Mouse (Mus musculus) liver, adult (tissue): ENCODE data around the gene Ikzf4.

Source experiments
- GATA4 ChIP-seq: IDR thresholded peaks from 2 replicates; pipeline ENCODE4 v1.6.1; 2014; ENCODE audit warnings: mild to moderate bottlenecking, low read length; ENCODE audit not compliant: insufficient replicate concordance

Ikzf4 gene

GRCm38 (mm10) chr10:128655254-128655653 lies 9.5 kb upstream of the Ikzf4 start:
- no peak for TF ChIP-seq GATA4

- no peak for TF ChIP-seq GATA4
These were observed 8.1 kb upstream of the Ikzf4 start for GRCm38 (mm10) chr10:128653866-128654265.

GRCm38 (mm10) chr10:128646139-128647089 lies 623 bp upstream of the Ikzf4 start:
- no peak for TF ChIP-seq GATA4

- no peak for TF ChIP-seq GATA4
These were observed 3.0 kb downstream of the Ikzf4 start for GRCm38 (mm10) chr10:128642749-128643148.

DNA sequence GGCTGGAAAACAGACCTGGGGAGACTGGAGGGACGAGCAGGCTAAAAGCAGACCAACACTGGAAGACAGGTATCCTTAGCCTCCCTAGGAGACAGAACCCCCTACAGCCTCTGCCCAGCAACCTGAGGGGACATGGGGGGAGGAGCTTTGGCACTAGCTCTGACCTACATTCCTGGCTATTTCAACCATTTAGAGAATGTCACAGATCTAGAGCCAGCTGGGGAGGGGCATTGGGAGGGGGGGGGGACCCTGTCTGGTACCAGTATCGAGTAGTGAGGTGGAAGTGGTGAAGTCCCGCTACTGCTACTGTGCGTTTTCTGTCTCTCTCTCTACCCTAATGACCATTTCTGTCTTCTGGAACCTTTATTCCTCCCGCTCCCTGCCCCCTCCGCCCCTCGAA lies 3.9 kb downstream of the Ikzf4 start:
- no peak for TF ChIP-seq GATA4

GRCm38 (mm10) chr10:128640891-128641290 lies 4.9 kb downstream of the Ikzf4 start:
- no peak for TF ChIP-seq GATA4

- TF ChIP-seq GATA4, result no peak
These were observed 5.8 kb downstream of the Ikzf4 start for GRCm38 (mm10) chr10:128639999-128640398.

DNA sequence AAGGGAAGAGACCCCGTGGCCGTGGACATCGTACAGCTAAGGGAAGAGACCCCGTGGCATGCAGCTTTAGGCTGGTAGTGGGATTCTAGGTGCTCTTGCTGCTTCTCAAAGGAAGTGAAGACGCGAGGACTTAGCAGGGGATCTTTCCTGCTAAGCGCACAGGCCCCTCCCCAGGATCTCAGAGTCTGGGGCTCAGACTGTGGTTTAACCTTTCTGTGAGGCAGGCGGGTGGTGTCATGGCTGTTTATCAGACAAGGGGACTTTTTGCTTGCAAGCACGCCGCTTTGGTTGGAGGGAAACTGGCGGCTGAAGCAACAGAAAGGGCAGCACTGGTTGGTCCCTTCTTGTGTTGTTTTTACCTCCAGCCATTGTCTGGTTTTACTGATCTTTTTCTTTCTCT lies 8.8 kb downstream of the Ikzf4 start:
- TF ChIP-seq GATA4, result no peak

DNA sequence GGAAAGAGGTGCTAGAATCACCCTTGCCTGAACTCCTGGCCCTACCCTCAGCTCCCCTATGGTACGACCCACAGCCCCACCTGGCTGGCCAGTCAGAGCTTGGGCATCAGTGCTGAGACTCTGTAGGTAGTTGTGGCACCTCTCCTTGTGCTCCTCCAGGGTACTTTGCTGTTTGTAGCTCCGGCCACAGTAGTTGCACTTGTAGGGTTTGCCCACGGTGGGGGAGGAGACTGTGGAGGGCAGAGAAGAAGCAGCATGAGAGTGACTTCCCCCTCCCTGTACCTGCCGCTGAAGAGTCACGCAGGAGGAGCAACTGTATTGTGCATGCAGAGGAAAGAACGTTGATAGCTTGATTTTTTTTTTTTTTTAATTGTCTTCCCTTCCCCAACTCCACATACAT lies 9.2 kb downstream of the Ikzf4 start:
- no peak for TF ChIP-seq GATA4

DNA sequence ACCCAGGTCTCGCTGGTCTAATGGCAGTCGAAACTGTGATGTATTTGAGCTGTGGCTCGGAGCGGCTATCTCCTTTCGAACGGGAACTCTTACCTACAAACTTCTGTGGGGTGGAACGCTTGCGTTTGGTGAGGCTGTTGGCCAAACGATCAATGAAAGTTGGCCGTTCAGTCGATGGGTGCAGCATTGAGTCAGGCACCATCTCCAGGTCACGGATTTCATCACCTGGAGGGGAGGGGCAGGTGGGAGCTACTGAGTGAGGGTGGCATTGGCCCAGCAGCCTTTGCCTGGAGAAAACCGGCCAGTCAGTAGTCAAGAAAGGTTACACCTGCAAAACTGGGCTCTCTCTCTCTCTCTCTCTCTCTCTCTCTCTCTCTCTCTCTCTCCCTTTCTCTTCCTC lies 10.1 kb downstream of the Ikzf4 start:
- no peak for TF ChIP-seq GATA4

GRCm38 (mm10) chr10:128631571-128631970 lies 14.2 kb downstream of the Ikzf4 start:
- TF ChIP-seq GATA4, result no peak

DNA sequence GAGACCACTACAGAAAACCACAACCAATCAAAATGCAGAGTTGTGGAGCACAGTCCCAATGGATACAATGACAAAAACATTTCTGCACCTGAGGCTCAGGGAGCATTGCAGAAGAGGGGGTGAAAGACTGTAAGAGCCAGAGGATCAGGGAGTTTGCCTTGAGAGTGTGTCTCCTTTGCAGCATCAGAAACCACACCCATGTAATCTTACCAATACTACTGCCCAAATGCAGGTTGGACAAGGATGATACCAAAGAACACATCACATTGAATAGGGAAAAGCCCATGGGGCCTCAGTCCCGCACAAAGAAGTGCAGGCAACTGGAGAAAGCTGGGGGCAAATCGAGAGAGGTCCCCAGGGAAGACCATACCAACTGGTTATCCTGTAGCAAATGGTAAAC lies 16.0 kb downstream of the Ikzf4 start:
- TF ChIP-seq GATA4, result no peak

DNA sequence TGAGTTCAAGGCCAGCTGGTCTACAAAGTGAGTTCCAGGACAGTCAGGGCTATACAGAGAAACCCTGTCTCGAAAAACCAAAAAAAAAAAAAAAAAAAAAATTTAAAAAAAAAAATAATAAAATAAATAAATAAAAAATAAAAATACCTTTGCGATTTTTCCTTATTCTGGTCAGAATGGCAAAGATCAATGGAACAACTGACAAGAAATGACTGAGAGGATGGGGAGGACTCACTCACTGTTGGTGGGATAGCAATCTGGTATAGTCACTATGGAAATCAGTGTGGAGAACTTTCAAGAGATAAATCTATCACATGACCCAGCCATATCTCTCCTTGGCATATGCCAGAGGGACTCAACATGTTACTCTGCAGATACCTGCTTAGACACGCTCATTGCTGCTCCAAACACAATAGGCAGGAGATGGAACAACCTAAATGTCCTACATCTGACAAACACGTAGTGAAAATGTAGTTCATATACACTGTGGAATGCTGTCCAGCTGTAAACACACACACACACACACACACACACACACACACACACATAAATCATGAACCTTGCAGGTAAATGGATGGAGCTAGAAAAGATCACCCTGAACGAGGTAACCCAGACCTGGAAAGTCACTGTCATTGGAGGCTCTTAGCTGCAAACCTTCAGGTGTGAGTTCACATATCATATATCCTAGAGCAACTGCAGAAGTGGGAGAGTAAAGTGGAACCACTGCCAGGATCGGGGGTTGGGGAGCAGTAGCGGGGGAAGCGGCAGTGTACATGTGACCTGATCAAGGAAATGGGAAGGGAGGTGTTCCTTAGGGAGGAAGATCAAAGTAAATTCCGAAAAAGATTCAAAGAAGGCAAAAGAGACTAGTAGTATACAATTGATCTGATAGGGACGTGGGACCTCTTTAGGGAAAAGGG lies 18.1 kb downstream of the Ikzf4 start:
- TF ChIP-seq GATA4, result no peak

- TF ChIP-seq GATA4, result 0 out of 2 replicates have a peak, but pooled peaks have one; percentile 28
These were observed 19.2 kb downstream of the Ikzf4 start, which contains the start of gene Rps26 for GRCm38 (mm10) chr10:128626311-128627310. Gene Rps26 (minus strand): TSS chr10:128626747.
